Mouse (Mus musculus): ENCODE results near the gene Ccdc60. TPM values are rescaled to one million over a fixed set of nuclear protein-coding genes. Genes with fewer than 3 reads are reported as not detected.

The Ccdc60 gene
- total RNA-seq, 2 experiments from 2014 or later: 0.11 to 0.17 TPM

- no peak for DNase-seq (ENCODE audit: low spot score in 2 of 2)
- intact Hi-C loops (cut with DNase I): no loop called here
Measured at GRCm38 (mm10) chr5:116274818-116275217, 14.0 kb downstream of the Ccdc60 start.

- intact Hi-C loops (cut with DNase I): no loop called here
- DNase-seq (ENCODE audit: low spot score in 2 of 2): no peak
Measured at GRCm38 (mm10) chr5:116274365-116274764, 14.4 kb downstream of the Ccdc60 start.

- intact Hi-C loops (cut with DNase I): no loop called here
- no peak for DNase-seq (ENCODE audit: low spot score in 2 of 2)
Measured at GRCm38 (mm10) chr5:116271511-116272227, 17.1 kb downstream of the Ccdc60 start.

GRCm38 (mm10) chr5:116269212-116270145, 19.3 kb downstream of the Ccdc60 start:
- no peak for DNase-seq (ENCODE audit: low spot score in 2 of 2)
- intact Hi-C loops (cut with DNase I): no loop called here

- intact Hi-C loops (cut with DNase I): no loop called here
- no peak for DNase-seq (ENCODE audit: low spot score in 2 of 2)
Measured at GRCm38 (mm10) chr5:116262689-116263088, 26.1 kb downstream of the Ccdc60 start.

- intact Hi-C loops (cut with DNase I): no loop called here
Measured at GRCm38 (mm10) chr5:116261944-116262343, 26.8 kb downstream of the Ccdc60 start.

GRCm38 (mm10) chr5:116260356-116260755, 28.4 kb downstream of the Ccdc60 start:
- DNase-seq (ENCODE audit: low spot score in 2 of 2): no peak
- intact Hi-C loops (cut with DNase I): no loop called here

More at GRCm38 (mm10) chr5:116261944-116262343, 26.8 kb downstream of the Ccdc60 start:
- DNase-seq (ENCODE audit: low spot score in 2 of 2): no peak

- intact Hi-C loops (cut with DNase I): no loop called here
- no peak for DNase-seq (ENCODE audit: low spot score in 2 of 2)
Measured at GRCm38 (mm10) chr5:116258321-116258860, 30.4 kb downstream of the Ccdc60 start.

- intact Hi-C loops (cut with DNase I): no loop called here
- DNase-seq (ENCODE audit: low spot score in 2 of 2): no peak
Measured at GRCm38 (mm10) chr5:116253914-116254313, 34.9 kb downstream of the Ccdc60 start.

- DNase-seq (ENCODE audit: low spot score in 2 of 2): no peak
- intact Hi-C loops (cut with DNase I): no loop called here
Measured at GRCm38 (mm10) chr5:116252186-116252585, 36.6 kb downstream of the Ccdc60 start.

- no peak for DNase-seq (ENCODE audit: low spot score in 2 of 2)
- intact Hi-C loops (cut with DNase I): no loop called here
Measured at GRCm38 (mm10) chr5:116246642-116247041, 42.1 kb downstream of the Ccdc60 start.

- intact Hi-C loops (cut with DNase I): no loop called here
- DNase-seq (ENCODE audit: low spot score in 2 of 2): no peak
Measured at GRCm38 (mm10) chr5:116244476-116244875, 44.3 kb downstream of the Ccdc60 start.

GRCm38 (mm10) chr5:116243622-116244021, 45.2 kb downstream of the Ccdc60 start:
- DNase-seq (ENCODE audit: low spot score in 2 of 2): no peak
- intact Hi-C loops (cut with DNase I): no loop called here

GRCm38 (mm10) chr5:116231841-116232643, 56.7 kb downstream of the Ccdc60 start:
- intact Hi-C loops (cut with DNase I): loop anchor here (2.0 to 10.0 kb wide), 3 partner anchors 245 to 833 kb away; partner anchors contain the start of gene Srrm4
- DNase-seq (ENCODE audit: low spot score in 2 of 2): peak; percentile 40 to 63

GRCm38 (mm10) chr5:116228414-116228813, 60.4 kb downstream of the Ccdc60 start:
- DNase-seq (ENCODE audit: low spot score in 2 of 2): no peak

GRCm38 (mm10) chr5:116224023-116224422, 64.8 kb downstream of the Ccdc60 start:
- intact Hi-C loops (cut with DNase I): no loop called here
- no peak for DNase-seq (ENCODE audit: low spot score in 2 of 2)

More at GRCm38 (mm10) chr5:116228414-116228813, 60.4 kb downstream of the Ccdc60 start:
- intact Hi-C loops (cut with DNase I): no loop called here

GRCm38 (mm10) chr5:116221916-116222315, 66.9 kb downstream of the Ccdc60 start:
- intact Hi-C loops (cut with DNase I): no loop called here
- DNase-seq (ENCODE audit: low spot score in 2 of 2): no peak

- intact Hi-C loops (cut with DNase I): no loop called here
- no peak for DNase-seq (ENCODE audit: low spot score in 2 of 2)
Measured at GRCm38 (mm10) chr5:116219288-116219687, 69.5 kb downstream of the Ccdc60 start.

- intact Hi-C loops (cut with DNase I): loop anchor here (5.0 kb wide), 1 partner anchor 90 kb away; no protein-coding TSS in a partner anchor
- no peak for DNase-seq (ENCODE audit: low spot score in 2 of 2)
Measured at GRCm38 (mm10) chr5:116212706-116213105, 76.1 kb downstream of the Ccdc60 start.

Data from left cerebral cortex, postnatal 36 days (tissue).